Mouse (Mus musculus): ENCODE measurements around the gene Serpine2.

Serpine2 gene

DNA sequence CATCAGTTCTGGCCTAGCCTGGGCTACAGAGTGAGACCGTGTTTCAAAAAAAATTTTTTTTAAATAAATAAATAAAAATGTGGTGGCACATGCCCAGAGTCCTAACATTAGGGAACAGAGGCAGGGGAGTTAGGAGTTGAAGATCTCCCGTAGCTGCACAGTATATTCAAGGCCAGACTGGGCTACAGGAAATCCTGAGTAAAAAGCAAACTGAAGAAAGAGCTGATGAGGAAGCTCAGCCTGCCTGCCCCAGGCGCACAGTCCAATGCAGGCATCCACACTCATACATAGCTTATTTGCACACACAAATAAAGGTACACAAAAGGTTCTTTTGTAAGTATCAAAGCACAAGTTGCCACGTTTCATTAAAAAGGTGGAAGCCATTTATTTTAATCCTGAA lies 103.4 kb downstream of the Serpine2 start:
- DNase-seq (ENCODE audit: low read depth, low spot score): no peak

DNA sequence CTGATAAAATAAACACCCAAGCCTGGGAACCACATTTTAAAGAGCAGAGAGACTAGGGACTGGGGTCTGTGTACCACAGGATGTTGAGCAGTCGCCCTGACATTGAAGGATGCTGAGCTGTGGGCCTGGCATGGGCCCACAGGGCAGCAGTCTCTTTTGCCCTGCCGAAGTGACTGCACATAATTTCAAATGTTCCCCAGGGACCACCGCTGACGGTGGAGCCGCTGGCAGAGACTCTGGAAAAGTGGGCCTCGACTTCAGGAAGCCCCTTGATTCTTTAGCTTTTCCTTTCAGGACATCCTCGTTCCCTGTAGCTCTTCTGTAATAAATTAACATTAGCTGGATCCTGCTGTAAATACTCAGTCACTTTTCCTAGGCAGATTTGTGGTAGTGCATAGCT lies 103.8 kb downstream of the Serpine2 start:
- no peak for DNase-seq (ENCODE audit: low read depth, low spot score)

DNA sequence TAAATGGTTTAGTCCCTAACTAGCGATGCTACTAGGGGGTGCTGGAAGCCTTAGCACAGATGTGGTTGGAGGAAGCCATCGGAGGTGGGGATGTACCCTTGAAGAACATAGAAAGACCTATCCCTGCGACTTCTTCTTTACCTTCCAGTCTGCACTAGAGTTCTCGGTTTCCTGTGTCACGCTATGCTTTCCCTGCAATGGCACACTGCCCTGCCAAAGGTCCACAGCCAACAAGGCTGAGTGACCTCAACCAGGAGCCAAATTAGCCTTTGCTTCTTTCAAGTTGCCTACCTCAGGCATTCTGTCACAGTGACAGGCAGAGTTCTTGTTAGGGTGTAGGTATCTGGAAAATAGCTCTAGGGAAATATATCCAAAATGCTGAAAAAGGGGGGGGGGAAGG lies 104.6 kb downstream of the Serpine2 start:
- DNase-seq (ENCODE audit: low read depth, low spot score): no peak

- no peak for DNase-seq (ENCODE audit: low read depth, low spot score)
Observed at GRCm38 (mm10) chr1:79755376-79755775, 105.6 kb downstream of the Serpine2 start.

DNA sequence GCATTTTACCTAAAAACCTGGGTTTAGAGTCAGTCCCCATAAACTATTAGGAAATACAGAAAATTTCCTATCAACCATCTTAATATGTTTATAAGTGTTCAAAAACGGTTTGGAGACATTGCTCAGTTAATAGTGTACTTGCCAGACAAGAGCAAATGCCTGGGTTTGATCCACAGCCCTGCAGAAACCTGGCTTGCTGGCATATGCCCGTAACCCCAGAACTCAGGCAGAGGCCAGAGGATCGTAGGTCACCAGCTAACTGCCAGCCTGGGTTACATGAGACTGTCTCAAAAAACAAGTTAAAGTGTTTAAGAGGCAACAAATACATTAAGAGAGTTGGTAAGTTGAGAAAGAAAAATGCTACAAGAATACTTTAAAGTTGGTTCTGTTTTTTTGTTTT lies 106.0 kb downstream of the Serpine2 start:
- no peak for DNase-seq (ENCODE audit: low read depth, low spot score)

DNA sequence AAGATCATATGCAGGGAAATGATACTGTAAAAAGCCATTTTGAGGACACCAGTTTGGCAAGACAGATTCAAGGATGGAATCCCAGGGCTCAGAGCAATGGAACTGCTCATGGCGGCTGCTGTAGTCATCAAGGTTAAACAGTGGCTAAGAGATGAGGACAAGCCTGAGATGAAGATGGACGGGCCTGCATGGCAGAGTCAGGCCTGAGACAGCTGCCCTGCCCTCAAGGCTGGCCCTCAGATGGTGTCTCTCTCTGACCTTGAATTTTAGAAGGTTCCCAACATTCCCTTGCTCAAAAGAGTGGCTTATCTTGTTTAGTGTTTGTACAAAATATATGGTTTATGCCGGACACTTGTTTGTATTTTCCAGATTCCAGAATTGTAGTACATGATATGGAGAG lies 107.5 kb downstream of the Serpine2 start:
- no peak for DNase-seq (ENCODE audit: low read depth, low spot score)

- no peak for DNase-seq (ENCODE audit: low read depth, low spot score)
Observed at GRCm38 (mm10) chr1:79752714-79753340, 108.2 kb downstream of the Serpine2 start.

GRCm38 (mm10) chr1:79752015-79752695 lies 108.8 kb downstream of the Serpine2 start:
- DNase-seq (ENCODE audit: low read depth, low spot score): no peak

DNA sequence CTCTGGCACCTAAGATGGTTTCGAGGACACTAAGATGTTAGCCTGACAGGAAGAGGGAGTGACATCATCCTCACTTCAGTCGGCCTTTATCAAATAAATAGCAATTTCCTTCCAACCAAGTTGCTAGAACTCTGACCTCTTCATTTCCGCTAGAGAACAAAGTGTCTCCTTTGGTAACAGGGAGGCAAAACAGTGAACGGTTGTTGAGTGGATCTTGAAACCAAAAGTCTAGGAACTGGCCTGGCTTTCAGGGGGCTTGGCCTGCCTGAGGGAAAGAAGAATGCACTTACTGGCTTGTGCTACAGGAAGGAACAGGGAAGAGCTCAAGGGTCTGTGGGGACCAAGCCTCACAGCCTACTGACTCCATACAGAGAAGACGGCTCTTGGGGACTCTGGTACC lies 109.8 kb downstream of the Serpine2 start:
- DNase-seq (ENCODE audit: low read depth, low spot score): no peak

GRCm38 (mm10) chr1:79746056-79746455 lies 114.9 kb downstream of the Serpine2 start:
- no peak for DNase-seq (ENCODE audit: low read depth, low spot score)

All from forelimb bud, embryonic 11.5 days (tissue).